Mouse (Mus musculus) brain, adult 2 months (tissue): ENCODE results near the gene Epha8.

ENCODE experiments used
- DNase-seq: peaks from one replicate; pipeline ENCODE4 v3.0.0; 2011; ENCODE audit warnings: low read depth, low spot score

Gene Epha8

DNA sequence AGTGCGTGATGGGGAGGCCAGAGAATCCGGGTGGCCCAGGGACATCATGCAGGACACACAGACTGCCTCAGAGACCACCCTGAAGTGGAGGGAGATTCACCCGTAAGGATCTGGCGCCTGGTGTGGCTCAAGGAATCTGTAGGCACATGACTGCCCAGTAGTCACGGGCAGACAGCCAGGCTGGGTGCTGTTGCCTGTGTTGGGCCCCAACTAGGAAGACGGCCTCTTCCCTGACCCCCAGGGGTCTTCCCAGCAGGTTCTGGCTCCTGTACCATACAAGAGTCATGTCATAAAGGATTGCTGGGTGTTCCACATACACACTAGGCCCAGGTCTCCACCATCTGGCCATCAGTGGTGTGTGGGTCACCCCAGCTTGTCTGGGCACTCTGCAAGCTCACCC, 2.1 kb downstream of the Epha8 start:
- DNase-seq = no peak

GRCm38 (mm10) chr4:136949266-136949989, 7.2 kb downstream of the Epha8 start:
- DNase-seq = peak; percentile 61

- no peak for DNase-seq
Measured at GRCm38 (mm10) chr4:136945397-136945796, 11.2 kb downstream of the Epha8 start.

DNA sequence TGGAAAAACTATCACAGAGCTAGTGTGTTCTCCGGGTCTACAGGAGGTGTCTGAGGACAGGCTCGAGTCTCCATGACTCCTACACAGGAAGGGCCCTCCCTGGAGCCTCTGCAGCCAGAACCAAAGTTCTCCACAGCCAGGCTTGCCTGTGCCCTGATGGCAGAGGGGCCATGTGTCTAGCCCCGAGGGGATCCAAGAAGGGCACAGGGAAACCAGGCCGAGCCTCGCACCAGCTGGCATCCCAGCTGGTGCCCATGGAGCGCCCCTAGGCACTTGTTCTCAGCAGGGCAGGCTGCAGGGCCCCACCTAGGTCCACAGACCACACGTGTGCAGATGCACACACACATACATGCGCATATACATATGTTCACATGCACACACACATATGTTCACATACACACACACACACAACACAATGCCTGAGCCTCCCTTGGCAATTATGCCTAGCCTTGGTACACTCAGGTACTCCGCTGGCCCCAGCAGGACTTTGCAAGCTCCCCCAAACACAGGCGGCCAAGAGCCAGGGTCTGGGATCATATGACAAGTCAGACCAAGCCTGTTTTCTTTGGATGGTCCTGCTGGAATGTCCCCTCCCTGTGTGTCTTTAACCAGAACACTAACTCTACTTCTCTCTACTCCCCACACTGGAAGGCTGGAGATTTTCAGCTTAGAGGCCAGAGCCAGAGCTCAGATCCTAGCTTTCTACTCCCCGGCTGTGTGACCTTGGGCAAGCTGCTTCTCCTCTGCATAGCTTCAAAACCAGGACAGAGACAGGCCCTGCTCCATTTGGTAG, 11.9 kb downstream of the Epha8 start:
- DNase-seq = peak; percentile 57

- DNase-seq = no peak
Measured at GRCm38 (mm10) chr4:136943175-136943574, 13.4 kb downstream of the Epha8 start.

DNA sequence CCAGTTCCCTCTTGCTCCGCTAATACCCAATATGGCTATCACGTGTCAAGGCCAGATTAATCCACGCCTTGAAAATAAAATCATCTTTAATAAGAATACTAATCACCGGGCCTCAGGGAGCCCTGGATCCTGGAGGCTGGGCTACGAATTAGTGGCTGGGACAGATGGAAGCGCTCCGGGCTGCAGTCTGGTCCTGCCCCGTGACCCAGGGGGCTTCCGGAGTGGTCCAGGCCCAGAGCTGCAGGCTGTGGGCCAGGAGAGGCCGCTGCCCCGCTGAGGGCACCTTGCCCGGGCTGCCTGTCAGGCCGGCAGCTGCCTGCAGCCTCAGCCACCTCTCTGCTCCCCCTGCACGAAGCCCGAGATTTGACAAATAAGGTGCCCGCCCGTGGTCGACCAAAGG, 13.9 kb downstream of the Epha8 start:
- DNase-seq = peak; percentile 38

DNA sequence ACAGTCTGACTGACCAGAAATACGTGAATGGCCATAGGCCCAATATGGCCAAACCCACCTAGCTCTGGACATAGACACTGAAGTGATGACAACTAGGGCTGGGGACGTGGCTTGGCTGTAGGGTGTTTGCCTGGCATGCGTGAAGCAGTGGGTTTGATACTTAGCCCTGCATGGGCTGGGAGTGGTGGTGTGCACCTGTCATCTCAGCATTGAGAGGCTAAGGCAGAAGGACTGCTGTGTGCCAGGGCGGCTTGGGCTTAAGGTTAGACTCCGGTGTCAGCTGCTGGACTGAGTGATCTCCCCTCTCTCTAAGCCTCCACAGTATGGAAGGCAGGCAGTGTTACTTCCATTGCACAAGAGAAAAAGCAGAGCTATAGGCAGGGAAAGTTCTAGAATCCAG, 18.7 kb downstream of the Epha8 start:
- DNase-seq = no peak

DNA sequence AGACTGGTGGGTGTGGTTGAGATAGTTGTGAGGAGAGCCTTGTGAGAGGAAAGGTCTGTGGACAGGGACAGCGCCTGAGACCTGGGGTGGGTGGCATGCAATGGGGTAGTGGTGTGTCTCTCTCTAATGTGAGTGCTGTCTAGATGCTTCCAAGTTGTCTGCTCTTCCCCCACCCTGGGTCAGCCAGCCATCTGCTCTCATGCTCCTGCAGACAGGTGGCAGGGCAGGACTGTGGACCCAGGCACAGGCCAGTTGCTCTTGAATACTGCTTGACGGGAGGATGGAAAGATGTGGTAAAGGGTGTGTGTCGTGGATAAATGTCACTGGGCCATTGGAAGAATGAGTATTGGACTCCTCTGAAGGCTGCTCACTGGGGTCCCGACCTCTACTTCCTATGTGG, 19.3 kb downstream of the Epha8 start:
- peak; percentile 80 for DNase-seq

- no peak for DNase-seq
Measured at GRCm38 (mm10) chr4:136934746-136935613, 21.6 kb downstream of the Epha8 start.

GRCm38 (mm10) chr4:136930474-136930873, 26.1 kb downstream of the Epha8 start:
- no peak for DNase-seq

DNA sequence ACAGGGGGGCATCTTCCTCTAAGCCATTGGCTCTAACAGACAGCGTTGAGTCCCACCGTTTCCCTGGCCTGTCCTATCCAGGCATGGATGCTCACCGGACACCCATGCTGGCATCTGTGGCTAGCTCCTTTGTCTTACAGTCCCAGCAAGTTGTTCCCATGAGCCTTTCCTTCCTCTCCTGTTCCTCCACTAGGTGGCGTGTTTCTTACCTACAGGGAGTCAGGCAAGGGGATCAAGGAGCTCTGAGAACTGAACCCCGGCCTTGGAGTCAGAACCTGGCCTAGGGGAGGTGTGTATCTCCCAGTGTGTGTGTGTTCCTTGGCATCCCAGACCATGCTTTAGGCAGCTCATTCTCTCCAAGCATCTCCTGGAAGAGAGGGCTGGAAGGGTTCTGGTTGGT, 27.7 kb downstream of the Epha8 start:
- peak; percentile 85 for DNase-seq

DNA sequence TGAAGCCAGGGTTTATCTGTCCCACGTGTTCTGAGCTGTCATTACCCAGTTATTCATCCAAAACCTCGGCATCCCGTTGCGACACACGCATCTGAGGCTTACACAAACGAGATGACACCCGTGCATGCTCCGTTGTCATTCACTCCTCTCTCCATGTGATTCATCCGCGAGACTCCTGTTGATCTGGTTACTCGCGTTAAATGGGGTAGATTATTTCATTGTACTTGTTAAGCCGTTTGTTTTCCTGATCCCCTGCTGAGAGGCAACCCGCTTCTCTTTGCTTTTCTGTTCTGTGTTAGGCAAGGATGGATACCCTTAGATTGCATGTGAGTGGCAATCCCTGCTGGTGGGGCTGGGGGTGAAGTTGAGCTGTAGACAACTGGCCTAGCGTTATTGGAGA, 30.8 kb downstream of the Epha8 start:
- peak; percentile 29 for DNase-seq

DNA sequence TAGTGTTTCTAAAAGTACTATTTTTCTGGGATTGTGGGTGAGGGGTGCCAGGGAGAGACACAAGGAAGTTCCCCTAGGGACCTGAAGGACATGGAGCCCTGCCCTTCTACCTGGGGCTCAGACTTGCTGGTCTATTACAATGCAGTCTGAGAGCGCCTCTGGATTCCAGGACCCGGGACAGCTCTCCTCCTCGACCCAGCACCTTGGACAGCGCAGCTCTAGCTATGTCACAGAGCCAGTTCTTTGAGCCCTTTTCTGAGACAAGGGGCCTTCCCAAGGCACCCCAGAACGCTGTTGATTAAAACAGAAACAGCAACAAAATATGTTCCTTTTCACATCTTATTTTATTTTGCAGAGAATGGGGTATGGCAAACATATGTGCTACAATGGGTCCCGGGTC, 32.1 kb downstream of the Epha8 start:
- no peak for DNase-seq

DNA sequence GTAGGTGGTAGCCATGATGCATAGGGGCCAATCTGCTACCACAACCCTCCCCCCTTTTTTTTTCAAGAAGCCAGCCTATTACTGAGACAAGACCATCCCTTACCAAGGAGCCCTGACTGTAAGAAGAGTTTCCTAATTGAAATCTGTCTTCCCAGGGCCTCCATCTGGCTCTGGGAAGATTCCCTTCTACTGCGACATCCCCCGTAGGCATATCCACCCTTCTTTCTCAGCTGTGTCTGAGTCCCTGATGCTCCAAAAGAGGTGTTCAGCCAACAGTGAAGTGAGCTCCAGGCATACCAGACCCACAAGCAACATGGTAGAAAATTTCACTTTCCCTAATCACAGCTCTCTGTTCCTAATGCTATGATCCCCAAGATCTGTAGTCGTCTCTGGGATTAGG, 37.1 kb downstream of the Epha8 start:
- peak; percentile 63 for DNase-seq

- DNase-seq = no peak
Measured at GRCm38 (mm10) chr4:136918834-136919233, 37.8 kb downstream of the Epha8 start.

DNA sequence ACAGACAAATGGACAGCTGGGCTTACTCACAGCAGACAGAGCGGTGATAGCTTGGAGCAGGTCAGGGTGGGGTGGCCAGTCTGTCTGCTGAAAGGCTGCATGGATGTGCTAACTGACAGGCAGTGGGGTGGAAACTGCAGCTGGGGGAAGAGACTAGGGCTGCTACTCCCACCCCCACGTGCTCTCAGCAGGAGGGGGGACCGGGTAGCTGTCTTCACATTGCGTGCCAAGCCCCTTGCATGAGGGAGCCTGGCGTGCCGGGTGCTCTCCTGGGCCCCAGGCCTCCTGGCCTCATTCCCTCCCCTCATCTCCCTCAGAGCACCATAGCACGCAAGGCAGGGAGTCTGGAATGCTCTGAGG, 39.5 kb downstream of the Epha8 start:
- no peak for DNase-seq

DNA sequence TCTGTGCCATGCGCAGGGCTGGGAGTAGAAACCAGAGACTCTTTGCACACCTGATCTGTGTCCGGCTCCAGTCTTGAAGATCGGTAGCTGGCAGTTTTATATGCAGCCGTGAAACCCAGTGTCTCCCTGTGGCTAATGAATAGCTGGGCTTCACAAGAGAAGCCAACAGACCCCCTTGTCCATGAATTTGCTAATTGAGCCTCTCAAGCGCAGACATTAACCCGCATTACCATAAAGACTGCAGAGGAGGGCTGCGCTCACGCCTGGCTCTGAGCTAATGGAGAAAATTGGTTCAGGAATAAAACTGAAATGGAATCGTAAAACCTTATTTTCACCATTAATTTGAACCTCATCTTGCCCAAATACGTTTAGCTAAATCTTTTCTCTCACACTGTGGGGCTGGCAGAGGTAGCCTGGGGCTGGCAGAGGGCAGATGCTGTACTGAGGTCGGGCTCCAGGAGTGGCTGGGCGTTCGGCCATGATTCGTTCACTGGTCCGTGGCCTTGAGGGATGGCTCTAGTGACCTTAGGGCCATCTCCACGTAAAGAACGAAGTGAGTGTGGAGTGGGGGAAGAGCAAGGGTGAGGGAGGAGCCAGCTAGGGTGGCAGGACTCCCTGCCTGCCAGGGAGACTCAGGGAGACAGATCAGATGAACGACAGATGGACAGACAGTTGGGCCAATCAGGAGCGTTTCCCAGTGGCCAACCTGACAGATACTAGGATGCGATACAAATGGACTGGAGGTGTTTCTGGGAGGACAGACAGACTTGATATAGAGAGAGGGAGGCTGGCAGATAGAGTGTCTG, 40.1 kb downstream of the Epha8 start:
- DNase-seq = peak; percentile 43

GRCm38 (mm10) chr4:136912841-136913240, 43.8 kb downstream of the Epha8 start:
- DNase-seq = no peak

- peak; percentile 65 for DNase-seq
Measured at GRCm38 (mm10) chr4:136911804-136912203, 44.8 kb downstream of the Epha8 start.

GRCm38 (mm10) chr4:136911211-136911646, 45.4 kb downstream of the Epha8 start:
- no peak for DNase-seq

GRCm38 (mm10) chr4:136907809-136908208, 48.8 kb downstream of the Epha8 start:
- peak; percentile 62 for DNase-seq
